Mouse (Mus musculus) small intestine, adult 2 months (tissue): ENCODE measurements at regions not wholly inside any gene's neighbourhood (a gene's known extent, or its start where the extent isn't known, plus 50 kb on each side); places are given as distances from the start of the nearest gene placed in this dataset.

ENCODE experiments used
- H3K27ac ChIP-seq: fragments of 200-500 bp; 2 replicates; pipeline ENCODE4 v1.5.1; 2012; ENCODE audit warnings: low read depth, low read length, control low read depth, inconsistent platforms; ENCODE audit not compliant: insufficient read depth
- H3K27me3 ChIP-seq: fragments of 200-500 bp; 2 replicates; pipeline ENCODE4 v1.6.1; 2012; ENCODE audit warnings: mild to moderate bottlenecking, moderate library complexity, low read length, inconsistent platforms; ENCODE audit not compliant: control insufficient read depth, insufficient read depth
- H3K36me3 ChIP-seq: fragments of 200-500 bp; 2 replicates; pipeline ENCODE4 v1.6.1; 2012; ENCODE audit warnings: mild to moderate bottlenecking, low read length, control low read depth, inconsistent platforms; ENCODE audit not compliant: control insufficient read depth, insufficient read depth
- H3K4me1 ChIP-seq: fragments of 200-500 bp; 2 replicates; pipeline ENCODE4 v1.6.1; 2012; ENCODE audit warnings: low read length, inconsistent platforms, mixed read lengths; ENCODE audit not compliant: control insufficient read depth, insufficient read depth, insufficient read length
- H3K4me3 ChIP-seq: fragments of 200-500 bp; 2 replicates; pipeline ENCODE4 v1.5.1; 2012; ENCODE audit warnings: low read depth, mild to moderate bottlenecking, control low read depth, inconsistent platforms, low read length, moderate library complexity
- CTCF ChIP-seq: fragments of 200-500 bp; IDR thresholded peaks from 2 replicates; pipeline ENCODE4 v1.5.1; 2012; ENCODE audit warnings: low read depth, mild to moderate bottlenecking, control low read depth, inconsistent platforms, low read length, moderate library complexity, mixed read lengths; ENCODE audit not compliant: insufficient replicate concordance, insufficient read length; ENCODE audit errors: extremely low read depth
- POLR2A ChIP-seq: fragments of 200-500 bp; IDR thresholded peaks from 2 replicates; pipeline ENCODE4 v1.6.1; 2012; ENCODE audit warnings: low read depth, mild to moderate bottlenecking, control low read depth, inconsistent platforms, low read length, moderate library complexity
- WGBS: fragments of 180-500 bp; shearing (Covaris S2); methylation state at CpG from one replicate; pipeline ENCODE4 v1.1.7; 2018; 5-methylcytosine and 5-hydroxymethylcytosine counted together

- Histone ChIP-seq H3K36me3 (no peaks in the 10 kb centered on the region), H3K27me3 (no peaks in the 10 kb centered on the region), H3K4me1 (peaks cover 4% of the 10 kb centered on the region; the same call in 1 of the 2 replicates), H3K27ac (no peak overlapping the region), H3K4me3 (no peak overlapping the region)
- no peak for TF ChIP-seq POLR2A
- TF ChIP-seq CTCF: no peak
- WGBS: 29% methylated on average over 4 of the region's 4 CpGs
Observed at GRCm38 (mm10) chr5:75282617-75283016, 130.5 kb downstream of the Pdgfra start.

DNA sequence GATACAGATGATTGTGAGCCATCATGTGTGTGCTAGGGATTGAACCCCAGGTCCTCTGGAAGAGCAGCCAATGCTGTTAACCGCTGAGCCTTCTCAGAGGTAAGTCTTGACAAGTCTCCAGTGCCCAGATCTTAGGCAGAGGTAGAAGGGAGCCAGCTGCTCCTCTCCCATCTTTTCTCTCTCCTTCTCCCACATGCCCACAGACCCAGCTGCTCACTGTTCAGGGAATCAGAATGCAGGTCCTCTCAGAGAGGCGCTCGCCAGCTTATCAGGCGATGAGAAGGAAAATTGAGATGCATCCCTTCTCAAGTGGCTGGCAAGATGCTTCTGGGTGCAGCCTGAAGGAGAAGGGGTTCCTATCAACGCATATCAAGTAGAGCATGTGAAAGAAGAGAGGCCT, 131.7 kb downstream of the Pdgfra start:
- peaks cover 4% of the 10 kb centered on the region; the same call in 1 of the 2 replicates for H3K4me1 ChIP-seq
- H3K4me3 ChIP-seq: no peak overlapping the region
- H3K27me3 ChIP-seq: no peaks in the 10 kb centered on the region
- WGBS: 93% methylated on average over 5 of the region's 5 CpGs
- TF ChIP-seq CTCF (no peak), POLR2A (no peak)
- no peaks in the 10 kb centered on the region for H3K36me3 ChIP-seq
- no peak overlapping the region for H3K27ac ChIP-seq

- TF ChIP-seq CTCF (no peak), POLR2A (no peak)
- H3K27ac ChIP-seq: no peak overlapping the region
- WGBS: 75% methylated on average over 10 of the region's 10 CpGs
- no peaks in the 10 kb centered on the region for H3K27me3 ChIP-seq
- no peak overlapping the region for H3K4me3 ChIP-seq
- no peaks in the 10 kb centered on the region for H3K36me3 ChIP-seq
- peaks cover 4% of the 10 kb centered on the region; the same call in 1 of the 2 replicates for H3K4me1 ChIP-seq
Observed at GRCm38 (mm10) chr5:75285950-75286349, 133.9 kb downstream of the Pdgfra start.

- no peak overlapping the region for H3K27ac ChIP-seq
- TF ChIP-seq CTCF: no peak
Observed at GRCm38 (mm10) chr5:75295676-75296075, 143.6 kb downstream of the Pdgfra start.

GRCm38 (mm10) chr5:75312897-75313296, 160.8 kb downstream of the Pdgfra start:
- Histone ChIP-seq H3K4me1 (peaks cover 2% of the 10 kb centered on the region; the same call in 1 of the 2 replicates), H3K36me3 (no peaks in the 10 kb centered on the region), H3K27ac (no peak overlapping the region), H3K4me3 (no peak overlapping the region), H3K27me3 (no peaks in the 10 kb centered on the region)
- TF ChIP-seq CTCF (no peak), POLR2A (no peak)
- WGBS: 51% methylated on average over 1 of the region's 1 CpGs

More at GRCm38 (mm10) chr5:75295676-75296075, 143.6 kb downstream of the Pdgfra start:
- no peaks in the 10 kb centered on the region for H3K27me3 ChIP-seq
- no peak overlapping the region for H3K4me3 ChIP-seq
- H3K4me1 ChIP-seq: no peaks in the 10 kb centered on the region
- H3K36me3 ChIP-seq: no peaks in the 10 kb centered on the region
- 75% methylated on average over 2 of the region's 2 CpGs for WGBS

- Histone ChIP-seq H3K27me3 (no peaks in the 10 kb centered on the region), H3K36me3 (no peaks in the 10 kb centered on the region), H3K27ac (no peak overlapping the region), H3K4me1 (peaks cover 2% of the 10 kb centered on the region; the same call in 1 of the 2 replicates), H3K4me3 (no peak overlapping the region)
- TF ChIP-seq POLR2A: no peak
- TF ChIP-seq CTCF: no peak
- WGBS: 2% methylated on average over 1 of the region's 1 CpGs
Observed at GRCm38 (mm10) chr5:75315956-75316355, 163.9 kb downstream of the Pdgfra start.

DNA sequence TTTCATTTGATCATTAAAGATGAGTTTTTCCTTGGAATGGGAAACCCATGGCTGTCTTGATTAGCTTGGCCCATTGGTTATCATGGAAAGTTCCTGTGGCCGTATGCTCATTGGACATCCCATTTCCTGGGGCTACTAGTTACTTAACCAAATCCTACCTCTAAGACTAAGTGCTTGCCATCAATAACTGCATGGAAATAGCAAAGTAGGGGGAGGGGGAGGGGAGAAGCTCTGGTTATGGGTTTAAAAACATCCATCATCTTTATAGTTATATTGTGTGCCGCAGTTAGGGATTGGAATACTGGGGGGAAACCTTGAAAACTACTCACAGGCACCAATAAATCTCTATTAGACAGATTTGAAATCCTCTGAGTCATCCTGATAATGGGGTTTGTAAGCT, 168.4 kb downstream of the Pdgfra start:
- H3K4me1 ChIP-seq: peaks cover under 1% of the 10 kb centered on the region; the same call in 1 of the 2 replicates
- H3K27me3 ChIP-seq: no peaks in the 10 kb centered on the region
- no peak overlapping the region for H3K27ac ChIP-seq
- no peak for TF ChIP-seq CTCF
- no peak for TF ChIP-seq POLR2A
- 87% methylated on average over 2 of the region's 2 CpGs for WGBS
- no peak overlapping the region for H3K4me3 ChIP-seq
- H3K36me3 ChIP-seq: no peaks in the 10 kb centered on the region

GRCm38 (mm10) chr5:75334050-75334449, 182.0 kb downstream of the Pdgfra start:
- Histone ChIP-seq H3K27me3 (no peaks in the 10 kb centered on the region), H3K27ac (no peak overlapping the region), H3K4me1 (no peaks in the 10 kb centered on the region), H3K36me3 (no peaks in the 10 kb centered on the region), H3K4me3 (no peak overlapping the region)
- TF ChIP-seq CTCF (no peak), POLR2A (no peak)
- 83% methylated on average over 3 of the region's 3 CpGs for WGBS
